Mouse (Mus musculus) mouse embryonic stem cell (cell line): Measurements from ENCODE around the gene Inpp5b.

Source experiments
- in situ Hi-C, 2 experiments: fragments of 300-500 bp; cut with MboI; formaldehyde crosslinking; loops; 1 replicate in 1 of 2; 3 replicates in 1 of 2; pipeline ENCODE4 v1.14.3; 2019 to 2020; ENCODE audit warnings: low sequenced_read_pairs in 2 of 2, low pct_unique_long_range_greater_than_20kb in 1 of 2, mixed read lengths in 1 of 2; ENCODE audit not compliant: unreplicated experiment in 1 of 2

Gene Inpp5b

GRCm38 (mm10) chr4:124752281-124753199 is 10.9 kb downstream of the Inpp5b start:
- in situ Hi-C loops: no loop called here

GRCm38 (mm10) chr4:124755526-124755925 is 13.9 kb downstream of the Inpp5b start:
- in situ Hi-C loops: no loop called here

- in situ Hi-C loops: no loop called here
Observed at GRCm38 (mm10) chr4:124759305-124759811, 17.7 kb downstream of the Inpp5b start.

GRCm38 (mm10) chr4:124761201-124761600 is 19.6 kb downstream of the Inpp5b start:
- in situ Hi-C loops: no loop called here

GRCm38 (mm10) chr4:124762858-124763452 is 21.3 kb downstream of the Inpp5b start:
- in situ Hi-C loops: no loop called here

- in situ Hi-C loops: no loop called here
Observed at GRCm38 (mm10) chr4:124765802-124766565, 24.3 kb downstream of the Inpp5b start.

- in situ Hi-C loops: no loop called here
Observed at GRCm38 (mm10) chr4:124766566-124766940, 24.9 kb downstream of the Inpp5b start.

- in situ Hi-C loops: no loop called here
Observed at GRCm38 (mm10) chr4:124768963-124769591, 27.4 kb downstream of the Inpp5b start.

GRCm38 (mm10) chr4:124770624-124771023 is 29.0 kb downstream of the Inpp5b start:
- in situ Hi-C loops: no loop called here

GRCm38 (mm10) chr4:124772125-124772524 is 30.5 kb downstream of the Inpp5b start:
- in situ Hi-C loops: no loop called here

- in situ Hi-C loops: no loop called here
Observed at GRCm38 (mm10) chr4:124773449-124773848, 31.8 kb downstream of the Inpp5b start.

- in situ Hi-C loops: no loop called here
Observed at GRCm38 (mm10) chr4:124773995-124774394, 32.3 kb downstream of the Inpp5b start.

GRCm38 (mm10) chr4:124774429-124774828 is 32.8 kb downstream of the Inpp5b start:
- in situ Hi-C loops: no loop called here

- in situ Hi-C loops: no loop called here
Observed at GRCm38 (mm10) chr4:124781361-124781760, 39.7 kb downstream of the Inpp5b start.

GRCm38 (mm10) chr4:124782395-124782794 is 40.7 kb downstream of the Inpp5b start:
- in situ Hi-C loops: no loop called here

GRCm38 (mm10) chr4:124783937-124784336 is 42.3 kb downstream of the Inpp5b start:
- in situ Hi-C loops: no loop called here

GRCm38 (mm10) chr4:124790013-124790412 is 48.4 kb downstream of the Inpp5b start:
- in situ Hi-C loops: no loop called here

GRCm38 (mm10) chr4:124792114-124792513 is 50.5 kb downstream of the Inpp5b start:
- in situ Hi-C loops: no loop called here

GRCm38 (mm10) chr4:124796141-124796540 is 54.5 kb downstream of the Inpp5b start:
- in situ Hi-C loops: no loop called here
